Mouse (Mus musculus): ENCODE measurements around the gene Tubg2. TPM values are rescaled to one million over a fixed set of nuclear protein-coding genes. Genes with fewer than 3 reads are reported as not detected.
"Not testable (repeated sequence)": the region's sequence is repeated elsewhere in the genome, so short reads cannot be mapped to it uniquely, and the experiment has no call there.

The Tubg2 gene
- 4.9 and 5.7 TPM in 2 replicates for polyA plus RNA-seq (2016; fragmentation: Nextera tagmentation; extraction: Ambion mirVana)

GRCm38 (mm10) chr11:101155728-101156371 lies at the start of gene Tubg2:
TSS of gene Tubg2 (plus strand) at chr11:101155907.
- peak; percentile 83 for DNase-seq (ENCODE audit: low spot score)
- H3K27ac ChIP-seq (replicated peaks) = peak within 1 kb of the TSS; percentile 84
- H3K4me3 ChIP-seq = peak within 1 kb of the TSS; percentile 55
- 1% methylated on average over 36 of the region's 36 CpGs for WGBS
- peaks cover 20% of the 10 kb centered on the region for H3K4me1 ChIP-seq
- peaks cover 37% of the 10 kb centered on the region for H3K27me3 ChIP-seq (replicated peaks; ENCODE audit: low read depth, poor library complexity, severe bottlenecking)
- no peaks in the 10 kb centered on the region for H3K36me3 ChIP-seq (replicated peaks)
- no peaks in the 10 kb centered on the region for H3K9me3 ChIP-seq

- no peaks in the 10 kb centered on the region for H3K4me1 ChIP-seq
- H3K9me3 ChIP-seq = no peaks in the 10 kb centered on the region
- DNase-seq (ENCODE audit: low spot score) = no peak
- H3K4me3 ChIP-seq = no peak overlapping the region
- H3K27me3 ChIP-seq (replicated peaks; ENCODE audit: low read depth, poor library complexity, severe bottlenecking) = no peaks in the 10 kb centered on the region
- H3K27ac ChIP-seq (replicated peaks) = no peak overlapping the region
- H3K36me3 ChIP-seq (replicated peaks) = peaks cover 34% of the 10 kb centered on the region
- 87% methylated on average over 4 of the region's 4 CpGs for WGBS
These were observed 46.4 kb upstream of the Tubg2 start for GRCm38 (mm10) chr11:101109351-101109750.

- no peak for DNase-seq (ENCODE audit: low spot score)
- peaks cover 28% of the 10 kb centered on the region for H3K36me3 ChIP-seq (replicated peaks)
- H3K4me1 ChIP-seq = peaks cover 4% of the 10 kb centered on the region
- H3K9me3 ChIP-seq = no peaks in the 10 kb centered on the region
- H3K27me3 ChIP-seq (replicated peaks; ENCODE audit: low read depth, poor library complexity, severe bottlenecking) = no peaks in the 10 kb centered on the region
- H3K27ac ChIP-seq (replicated peaks) = no peak overlapping the region
- H3K4me3 ChIP-seq = no peak overlapping the region
- 71% methylated on average over 5 of the region's 5 CpGs for WGBS
These were observed 45.0 kb upstream of the Tubg2 start for GRCm38 (mm10) chr11:101110708-101111107.

- no peaks in the 10 kb centered on the region for H3K9me3 ChIP-seq
- H3K27me3 ChIP-seq (replicated peaks; ENCODE audit: low read depth, poor library complexity, severe bottlenecking) = no peaks in the 10 kb centered on the region
- H3K4me3 ChIP-seq = no peak overlapping the region
- H3K36me3 ChIP-seq (replicated peaks) = peaks cover 33% of the 10 kb centered on the region
- 86% methylated on average over 4 of the region's 4 CpGs for WGBS
- H3K4me1 ChIP-seq = peaks cover 8% of the 10 kb centered on the region
- DNase-seq (ENCODE audit: low spot score) = no peak
- H3K27ac ChIP-seq (replicated peaks) = no peak overlapping the region
These were observed 44.5 kb upstream of the Tubg2 start for GRCm38 (mm10) chr11:101111178-101111577.

- 93% methylated on average over 3 of the region's 3 CpGs for WGBS
- H3K9me3 ChIP-seq = no peaks in the 10 kb centered on the region
- no peak overlapping the region for H3K27ac ChIP-seq (replicated peaks)
- no peak overlapping the region for H3K4me3 ChIP-seq
- no peak for DNase-seq (ENCODE audit: low spot score)
- H3K27me3 ChIP-seq (replicated peaks; ENCODE audit: low read depth, poor library complexity, severe bottlenecking) = no peaks in the 10 kb centered on the region
- H3K4me1 ChIP-seq = peaks cover 8% of the 10 kb centered on the region
- peaks cover 39% of the 10 kb centered on the region for H3K36me3 ChIP-seq (replicated peaks)
These were observed 43.5 kb upstream of the Tubg2 start for GRCm38 (mm10) chr11:101112186-101112585.

- no peak for DNase-seq (ENCODE audit: low spot score)
- Histone ChIP-seq H3K27me3 (replicated peaks; ENCODE audit: low read depth, poor library complexity, severe bottlenecking) (no peaks in the 10 kb centered on the region), H3K4me3 (no peak overlapping the region), H3K27ac (replicated peaks) (no peak overlapping the region), H3K9me3 (no peaks in the 10 kb centered on the region), H3K4me1 (peaks cover 24% of the 10 kb centered on the region), H3K36me3 (replicated peaks) (peaks cover 41% of the 10 kb centered on the region)
- WGBS = 69% methylated on average over 2 of the region's 2 CpGs
These were observed 40.1 kb upstream of the Tubg2 start for GRCm38 (mm10) chr11:101115564-101115963.

GRCm38 (mm10) chr11:101118105-101118504 lies 37.6 kb upstream of the Tubg2 start:
- peaks cover 51% of the 10 kb centered on the region for H3K36me3 ChIP-seq (replicated peaks)
- 47% methylated on average over 4 of the region's 4 CpGs for WGBS
- H3K27ac ChIP-seq (replicated peaks) = no peak overlapping the region
- DNase-seq (ENCODE audit: low spot score) = no peak
- H3K27me3 ChIP-seq (replicated peaks; ENCODE audit: low read depth, poor library complexity, severe bottlenecking) = no peaks in the 10 kb centered on the region
- peak overlapping the region; percentile 94 for H3K4me3 ChIP-seq
- H3K9me3 ChIP-seq = no peaks in the 10 kb centered on the region
- H3K4me1 ChIP-seq = peaks cover 34% of the 10 kb centered on the region

GRCm38 (mm10) chr11:101119131-101119760 lies 36.5 kb upstream of the Tubg2 start:
- Histone ChIP-seq H3K27me3 (replicated peaks; ENCODE audit: low read depth, poor library complexity, severe bottlenecking) (no peaks in the 10 kb centered on the region), H3K9me3 (no peaks in the 10 kb centered on the region), H3K36me3 (replicated peaks) (peaks cover 50% of the 10 kb centered on the region), H3K4me1 (peaks cover 34% of the 10 kb centered on the region), H3K27ac (replicated peaks) (peak overlapping the region; percentile 93), H3K4me3 (peak overlapping the region; percentile 94)
- WGBS = 1% methylated on average over 39 of the region's 39 CpGs
- DNase-seq (ENCODE audit: low spot score) = no peak

GRCm38 (mm10) chr11:101119761-101120544 lies 35.8 kb upstream of the Tubg2 start, which contains the start of the genes Retreg3 and Tubg1:
TSS of gene Retreg3 (minus strand) at chr11:101119893.
TSS of gene Tubg1 (plus strand) at chr11:101119938.
- peak within 1 kb of the TSS; percentile 93 for H3K27ac ChIP-seq (replicated peaks)
- peaks cover 57% of the 10 kb centered on the region for H3K36me3 ChIP-seq (replicated peaks)
- DNase-seq (ENCODE audit: low spot score) = peak; percentile 100
- H3K4me3 ChIP-seq = peak within 1 kb of the TSS; percentile 94
- under 1% methylated on average over 61 of the region's 61 CpGs for WGBS
- no peaks in the 10 kb centered on the region for H3K9me3 ChIP-seq
- no peaks in the 10 kb centered on the region for H3K27me3 ChIP-seq (replicated peaks; ENCODE audit: low read depth, poor library complexity, severe bottlenecking)
- H3K4me1 ChIP-seq = peaks cover 34% of the 10 kb centered on the region

- 26% methylated on average over 19 of the region's 19 CpGs for WGBS
- H3K36me3 ChIP-seq (replicated peaks) = peaks cover 61% of the 10 kb centered on the region
- no peaks in the 10 kb centered on the region for H3K9me3 ChIP-seq
- peaks cover 30% of the 10 kb centered on the region for H3K4me1 ChIP-seq
- H3K27me3 ChIP-seq (replicated peaks; ENCODE audit: low read depth, poor library complexity, severe bottlenecking) = no peaks in the 10 kb centered on the region
- peak; percentile 22 for DNase-seq (ENCODE audit: low spot score)
- peak overlapping the region; percentile 93 for H3K27ac ChIP-seq (replicated peaks)
- peak overlapping the region; percentile 94 for H3K4me3 ChIP-seq
These were observed 35.0 kb upstream of the Tubg2 start for GRCm38 (mm10) chr11:101120545-101121188.

- not testable (repeated sequence) for H3K9me3 ChIP-seq; H3K4me3 ChIP-seq; DNase-seq (ENCODE audit: low spot score); H3K27me3 ChIP-seq (replicated peaks; ENCODE audit: low read depth, poor library complexity, severe bottlenecking); H3K27ac ChIP-seq (replicated peaks)
- peaks cover 12% of the 10 kb centered on the region for H3K4me1 ChIP-seq
- 95% methylated on average over 8 of the region's 8 CpGs for WGBS
- H3K36me3 ChIP-seq (replicated peaks) = peaks cover 65% of the 10 kb centered on the region
These were observed 31.2 kb upstream of the Tubg2 start for GRCm38 (mm10) chr11:101124494-101124893.

- not testable (repeated sequence) for H3K4me3 ChIP-seq; H3K27me3 ChIP-seq (replicated peaks; ENCODE audit: low read depth, poor library complexity, severe bottlenecking); H3K9me3 ChIP-seq; DNase-seq (ENCODE audit: low spot score); H3K27ac ChIP-seq (replicated peaks)
- Histone ChIP-seq H3K36me3 (replicated peaks) (peaks cover 65% of the 10 kb centered on the region), H3K4me1 (peaks cover 14% of the 10 kb centered on the region)
- 96% methylated on average over 9 of the region's 9 CpGs for WGBS
These were observed 30.7 kb upstream of the Tubg2 start for GRCm38 (mm10) chr11:101125008-101125407.

Measured in embryonic facial prominence, embryonic 10.5 days (tissue).